ENCODE assay signal across 1 mouse cellular context in genomic region chr9:100546594-100546910, GRCm38 (mm10).
TF ChIP-seq lines count a peak whose summit lies in the region.

No protein-coding gene starts in this region.

TF ChIP-seq in MEL, 35 proteins besides CTCF, POLR2A, EP300 and RAD21 (continued from another document):
- TF ChIP-seq HCFC1 (IDR thresholded peaks at IDR 0.05; ENCODE audit: low read depth, low read length) (no peak), NELFE (IDR thresholded peaks at IDR 0.05; ENCODE audit: low read depth, low read length) (no peak)
